Mouse (Mus musculus) forebrain, postnatal 0 days (tissue): Measurements from ENCODE around the gene Usp48. TPM values are rescaled to one million over a fixed set of nuclear protein-coding genes. Genes with fewer than 3 reads are reported as not detected.
A peak's percentile ranks its signal among the peaks of the same experiment; 100 is the strongest.

ENCODE experiments used
- ATAC-seq: fragments of 200-750 bp; cut with Nextera tagmentation; 2 replicates; pipeline ENCODE4 v1.8.0; 2017; ENCODE audit warnings: mild to moderate bottlenecking, moderate library complexity
- DNase-seq: peaks from one replicate; pipeline ENCODE4 v3.0.0-alpha.2; 2015
- H3K27ac ChIP-seq: fragments of 300-500 bp; sonication (generic); 2 replicates; pipeline ENCODE4 v1.5.1; 2014; ENCODE audit warnings: low read depth, mild to moderate bottlenecking, antibody characterized with exemption, low read length, moderate library complexity, mixed read lengths
- H3K27me3 ChIP-seq: fragments of 300-500 bp; sonication (generic); 2 replicates; pipeline ENCODE4 v1.6.1; 2014; ENCODE audit warnings: mild to moderate bottlenecking, low read length, mixed read lengths; ENCODE audit not compliant: insufficient read depth
- H3K36me3 ChIP-seq: fragments of 300-500 bp; sonication (generic); 2 replicates; pipeline ENCODE4 v1.6.1; 2014; ENCODE audit warnings: mild to moderate bottlenecking, moderate library complexity; ENCODE audit not compliant: insufficient read depth
- H3K4me1 ChIP-seq: fragments of 300-500 bp; sonication (generic); 2 replicates; pipeline ENCODE4 v1.6.1; 2014; ENCODE audit warnings: antibody characterized with exemption; ENCODE audit not compliant: insufficient read depth
- H3K4me2 ChIP-seq: fragments of 300-500 bp; sonication (generic); 2 replicates; pipeline ENCODE4 v1.6.1; 2014; ENCODE audit warnings: low read depth, mild to moderate bottlenecking, moderate library complexity
- H3K4me3 ChIP-seq: fragments of 300-500 bp; sonication (generic); 2 replicates; pipeline ENCODE4 v1.5.1; 2014; ENCODE audit warnings: low read depth, low read length, mixed read lengths
- H3K9ac ChIP-seq: fragments of 300-500 bp; sonication (generic); 2 replicates; pipeline ENCODE4 v1.6.1; 2014; ENCODE audit warnings: mild to moderate bottlenecking
- H3K9me3 ChIP-seq: fragments of 300-500 bp; sonication (generic); 2 replicates; pipeline ENCODE4 v1.6.1; 2016; ENCODE audit warnings: low read length
- CTCF ChIP-seq: sonication (generic); IDR thresholded peaks from 2 replicates; pipeline ENCODE4 v1.5.1; 2016; ENCODE audit warnings: antibody characterized with exemption, control low read depth, low read depth
- WGBS: fragments of 180-500 bp; shearing (Covaris S2); extraction: QIAGEN DNeasy Blood & Tissue Kit; methylation state at CpG from one replicate; pipeline ENCODE4 v1.1.7; 2014; 5-methylcytosine and 5-hydroxymethylcytosine counted together
- polyA plus RNA-seq: library from polyadenylated mRNA; unstranded; fragments of >200 nt; fragmentation: Nextera tagmentation; extraction: Ambion mirVana; gene quantifications from 2 replicates; pipeline ENCODE4 v1.2.1, GENCODE M21; 2015
- total RNA-seq: library from RNA; depleted of rRNA; stranded (reverse); fragments of >200 nt; gene quantifications from 2 replicates; pipeline ENCODE4 v1.2.3, GENCODE M21; 2014

The Usp48 gene
- total and polyA plus RNA-seq, 2 experiments from 2014 or later = 51.8 to 106 TPM

GRCm38 (mm10) chr4:137648230-137648629 lies 54.7 kb downstream of the Usp48 start:
- H3K27me3 ChIP-seq = no peaks in the 10 kb centered on the region
- TF ChIP-seq CTCF = no peak
- H3K4me1 ChIP-seq = no peaks in the 10 kb centered on the region
- peaks cover 85% of the 10 kb centered on the region for H3K36me3 ChIP-seq
- H3K9me3 ChIP-seq = no peaks in the 10 kb centered on the region
- DNase-seq (no peak), ATAC-seq (no peak)
- no peak overlapping the region for H3K27ac ChIP-seq
- no peak overlapping the region for H3K4me2 ChIP-seq
- WGBS = 84% methylated on average over 9 of the region's 9 CpGs
- H3K9ac ChIP-seq = no peak overlapping the region
- no peak overlapping the region for H3K4me3 ChIP-seq

GRCm38 (mm10) chr4:137650912-137651311 lies 57.4 kb downstream of the Usp48 start:
- Histone ChIP-seq H3K9me3 (no peaks in the 10 kb centered on the region), H3K27ac (no peak overlapping the region), H3K27me3 (no peaks in the 10 kb centered on the region), H3K4me1 (no peaks in the 10 kb centered on the region), H3K4me3 (no peak overlapping the region), H3K36me3 (peaks cover 84% of the 10 kb centered on the region), H3K4me2 (no peak overlapping the region), H3K9ac (no peak overlapping the region)
- WGBS = 83% methylated on average over 5 of the region's 5 CpGs
- no peak for TF ChIP-seq CTCF
- no peak for ATAC-seq
- no peak for DNase-seq

GRCm38 (mm10) chr4:137652835-137653346 lies 59.3 kb downstream of the Usp48 start:
- WGBS = 94% methylated on average over 5 of the region's 5 CpGs
- H3K9ac ChIP-seq = no peak overlapping the region
- no peak for ATAC-seq
- peaks cover 91% of the 10 kb centered on the region for H3K36me3 ChIP-seq
- TF ChIP-seq CTCF = no peak
- H3K4me3 ChIP-seq = no peak overlapping the region
- no peaks in the 10 kb centered on the region for H3K27me3 ChIP-seq
- DNase-seq = no peak
- H3K27ac ChIP-seq = no peak overlapping the region
- H3K4me2 ChIP-seq = no peak overlapping the region
- no peaks in the 10 kb centered on the region for H3K4me1 ChIP-seq
- H3K9me3 ChIP-seq = no peaks in the 10 kb centered on the region

GRCm38 (mm10) chr4:137655241-137656031 lies 61.9 kb downstream of the Usp48 start:
- DNase-seq = no peak
- TF ChIP-seq CTCF = no peak
- peak; percentile 73; the same call in 1 of the 2 replicates for ATAC-seq
- no peak overlapping the region for H3K9ac ChIP-seq
- WGBS = 77% methylated on average over 18 of the region's 18 CpGs
- 0 out of 2 replicates have a peak, but pooled peaks cover under 1% of the 10 kb centered on the region for H3K4me1 ChIP-seq
- peaks cover 77% of the 10 kb centered on the region for H3K36me3 ChIP-seq
- no peak overlapping the region for H3K4me2 ChIP-seq
- no peaks in the 10 kb centered on the region for H3K27me3 ChIP-seq
- H3K27ac ChIP-seq = peak overlapping the region; percentile 29; the same call in 1 of the 2 replicates
- no peaks in the 10 kb centered on the region for H3K9me3 ChIP-seq
- H3K4me3 ChIP-seq = no peak overlapping the region

- Histone ChIP-seq H3K27ac (no peak overlapping the region), H3K27me3 (no peaks in the 10 kb centered on the region), H3K4me3 (no peak overlapping the region), H3K36me3 (peaks cover 57% of the 10 kb centered on the region), H3K4me2 (no peak overlapping the region), H3K9ac (no peak overlapping the region), H3K4me1 (0 out of 2 replicates have a peak, but pooled peaks cover 4% of the 10 kb centered on the region), H3K9me3 (no peaks in the 10 kb centered on the region)
- WGBS = 80% methylated on average over 8 of the region's 8 CpGs
- TF ChIP-seq CTCF = no peak
- no peak for DNase-seq
- no peak for ATAC-seq
Observed at GRCm38 (mm10) chr4:137657674-137658073, 64.1 kb downstream of the Usp48 start.

GRCm38 (mm10) chr4:137659541-137659940 lies 66.0 kb downstream of the Usp48 start:
- Histone ChIP-seq H3K4me1 (peaks cover 10% of the 10 kb centered on the region; the same call in 1 of the 2 replicates), H3K4me2 (no peak overlapping the region), H3K9ac (no peak overlapping the region), H3K36me3 (peaks cover 41% of the 10 kb centered on the region), H3K27me3 (no peaks in the 10 kb centered on the region), H3K27ac (no peak overlapping the region), H3K4me3 (no peak overlapping the region), H3K9me3 (no peaks in the 10 kb centered on the region)
- 66% methylated on average over 4 of the region's 4 CpGs for WGBS
- DNase-seq (no peak), ATAC-seq (no peak)
- no peak for TF ChIP-seq CTCF

- Histone ChIP-seq H3K9me3 (no peaks in the 10 kb centered on the region), H3K36me3 (peaks cover 34% of the 10 kb centered on the region), H3K4me1 (peaks cover 10% of the 10 kb centered on the region; the same call in 1 of the 2 replicates), H3K9ac (no peak overlapping the region), H3K4me2 (no peak overlapping the region), H3K27me3 (no peaks in the 10 kb centered on the region), H3K27ac (no peak overlapping the region), H3K4me3 (no peak overlapping the region)
- no peak for TF ChIP-seq CTCF
- ATAC-seq = no peak
- DNase-seq = no peak
- WGBS = 62% methylated on average over 10 of the region's 10 CpGs
Observed at GRCm38 (mm10) chr4:137660364-137661077, 67.0 kb downstream of the Usp48 start.
